Mouse (Mus musculus) adrenal gland, adult 18-20 months (tissue): ENCODE results near the gene Fam83f. TPM values are rescaled to one million over a fixed set of nuclear protein-coding genes. Genes with fewer than 3 reads are reported as not detected.

ENCODE experiments used
- DNase-seq, 2 experiments: peaks; one replicate each; pipeline ENCODE4 v3.0.0; 2021 to 2022; ENCODE audit warnings: low spot score in 2 of 2
- microRNA-seq, 2 experiments: library from miRNA; unstranded; fragments of <30 nt; microRNA quantifications; one replicate each; pipeline ENCODE4 v1.2.0; 2021; ENCODE audit warnings: borderline number of aligned reads in 2 of 2
- total RNA-seq, 2 experiments: library from RNA; stranded (reverse); gene quantifications; 1 replicate in 1 of 2; 2 replicates in 1 of 2; pipeline ENCODE4 v1.2.3; 2021

Gene Fam83f
- total RNA-seq, 2 experiments from 2014 or later = 0.42 TPM; not detected in 1

DNA sequence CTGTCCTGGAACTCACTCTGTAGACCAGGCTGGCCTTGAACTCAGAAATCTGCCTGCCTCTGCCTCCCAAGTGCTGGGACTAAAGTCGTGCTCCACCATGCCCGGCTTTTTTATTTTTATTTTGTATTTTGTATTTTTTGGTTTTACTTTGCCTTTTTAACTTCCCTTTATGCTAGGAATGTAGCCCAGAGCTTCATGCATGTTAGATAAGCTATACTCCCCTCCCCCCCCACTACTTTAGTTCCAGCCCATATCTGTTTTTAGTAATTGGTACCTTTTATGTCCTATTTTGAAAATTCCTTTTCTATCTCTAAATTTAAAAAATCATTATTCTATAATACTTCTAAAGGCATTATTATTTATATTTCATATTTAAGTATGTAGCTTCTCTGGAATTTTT is 66.6 kb downstream of the Fam83f start:
- no peak for DNase-seq

DNA sequence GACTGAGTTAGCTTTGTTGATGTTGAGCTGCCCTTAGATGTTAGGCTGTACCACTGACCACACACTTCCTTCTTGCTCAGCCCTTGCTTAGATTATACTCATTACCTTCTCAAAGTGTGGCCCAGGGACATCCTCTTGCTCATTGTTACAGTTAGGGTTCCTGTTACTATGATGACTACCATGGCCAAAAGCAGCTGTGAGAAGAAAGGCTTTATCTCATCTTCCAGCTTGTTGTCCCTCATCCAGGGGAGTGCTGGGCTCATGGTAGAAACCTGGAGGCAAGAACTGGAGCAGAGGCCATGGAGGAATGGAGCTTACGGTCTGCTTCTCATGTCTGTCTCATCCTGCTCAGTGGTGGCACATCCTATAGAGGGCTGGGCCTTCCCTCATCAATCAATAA is 68.3 kb downstream of the Fam83f start:
- no peak for DNase-seq

GRCm38 (mm10) chr15:80741836-80742235 is 70.2 kb downstream of the Fam83f start:
- DNase-seq = no peak

DNA sequence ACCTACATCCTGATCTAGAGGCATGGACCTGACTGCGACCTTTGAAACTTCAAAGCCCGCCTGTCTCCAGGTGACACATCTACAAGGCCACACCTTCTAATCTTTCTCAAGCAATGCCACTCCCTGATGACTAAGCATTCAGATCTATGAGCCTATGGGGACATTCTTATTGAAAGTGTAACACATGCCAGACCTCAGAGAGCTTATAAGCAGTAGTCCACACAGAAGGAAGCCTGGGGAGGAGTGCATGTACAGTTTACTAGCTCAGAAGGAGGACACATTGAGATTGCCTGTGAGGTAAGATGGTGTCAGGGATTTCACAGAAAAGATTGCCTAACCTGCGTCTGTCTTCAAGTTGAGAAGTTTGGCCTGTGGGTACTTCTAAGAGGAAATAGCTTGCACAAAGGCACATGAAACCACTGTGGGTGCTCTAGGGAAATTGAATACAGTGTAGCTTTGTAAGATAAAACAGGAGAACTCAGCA is 71.4 kb downstream of the Fam83f start:
- DNase-seq = no peak

GRCm38 (mm10) chr15:80743606-80744005 is 72.0 kb downstream of the Fam83f start:
- DNase-seq = no peak

GRCm38 (mm10) chr15:80744667-80745422 is 73.2 kb downstream of the Fam83f start:
- no peak for DNase-seq

- DNase-seq = no peak
Measured at GRCm38 (mm10) chr15:80748979-80749378, 77.3 kb downstream of the Fam83f start.

Small RNA genes lying within 50 kb of the gene (microRNA-seq; reads per million reads assigned to microRNA genes)
- 0 reads per million in 2 experiments for gene Mir6957

Other genes starting within 250 kb of the Fam83f start
- not detected for gene Enthd1, start 106.7 kb upstream of the Fam83f start, total RNA-seq
- 1 to 10 TPM in 1 of 2 experiments, under 1 TPM in 1; 0.70 to 1.6 TPM for gene Grap2, start 99.3 kb upstream of the Fam83f start, total RNA-seq
- gene Tnrc6b, start 39.5 kb downstream of the Fam83f start, total RNA-seq = 10 to 100 TPM; 30.8 to 36.8 TPM